Mouse (Mus musculus) Patski (cell line): ENCODE data around the gene 0610037L13Rik. TPM values are rescaled to one million over a fixed set of nuclear protein-coding genes. Genes with fewer than 3 reads are reported as not detected.

Experiments used
- ATAC-seq: fragments of 100-300 bp; one replicate; pipeline ENCODE4 v1.8.0; 2021
- CTCF ChIA-PET: fragments of 350-600 bp; sonication (Branson Sonifier 250); formaldehyde crosslinking; loops from one replicate; lab custom pipeline; 2022; ENCODE audit warnings: inconsistent platforms; lab: Charles Lee
- POLR2A ChIA-PET: fragments of 350-600 bp; sonication (Branson Sonifier 250); formaldehyde crosslinking; loops from one replicate; lab custom pipeline; 2022; ENCODE audit warnings: antibody characterized with exemption, inconsistent platforms; lab: Charles Lee
- DNase-seq: peaks from one replicate; pipeline ENCODE4 v3.0.0-alpha.2; 2011; ENCODE audit warnings: low read depth, low spot score
- H3K27me3 ChIP-seq: fragments of 371-371 bp; one replicate; pipeline ENCODE4 v1.5.1; 2021
- CTCF ChIP-seq: fragments of 100-300 bp; IDR thresholded peaks from one replicate; pipeline ENCODE4 v1.5.1; 2021
- in situ Hi-C: fragments of 300-500 bp; cut with MboI; formaldehyde crosslinking; loops from 3 replicates; pipeline ENCODE4 v1.11.1; 2018; ENCODE audit warnings: low pct_unique_long_range_greater_than_20kb, mixed read lengths
- polyA plus RNA-seq: library from polyadenylated mRNA; unstranded; gene quantifications from one replicate; pipeline ENCODE4 v1.2.3, GENCODE M21; 2021

Gene 0610037L13Rik
- polyA plus RNA-seq, 1 experiment from 2014 or later, result 33.1 TPM

- POLR2A ChIA-PET, result no interaction called here
- DNase-seq (no peak), ATAC-seq (no peak)
- CTCF ChIA-PET, result no interaction called here
- no peaks in the 10 kb centered on the region for H3K27me3 ChIP-seq
- no peak for TF ChIP-seq CTCF
- in situ Hi-C loops, result no loop called here
Observed at GRCm38 (mm10) chr4:107910020-107910419, 20.4 kb downstream of the 0610037L13Rik start.

GRCm38 (mm10) chr4:107920336-107920735 lies 30.7 kb downstream of the 0610037L13Rik start:
- DNase-seq (no peak), ATAC-seq (no peak)
- ChIA-PET POLR2A (interaction anchor here (0.6 kb wide), 1 partner anchor 331 kb away, joined by 5 read pairs; no protein-coding TSS in a partner anchor), CTCF (no interaction called here)
- TF ChIP-seq CTCF, result no peak
- in situ Hi-C loops, result no loop called here
- H3K27me3 ChIP-seq, result no peaks in the 10 kb centered on the region

GRCm38 (mm10) chr4:107921152-107921695 lies 31.6 kb downstream of the 0610037L13Rik start:
- no peak for DNase-seq
- POLR2A ChIA-PET, result no interaction called here
- CTCF ChIA-PET, result no interaction called here
- no peak for ATAC-seq
- TF ChIP-seq CTCF, result no peak
- no peaks in the 10 kb centered on the region for H3K27me3 ChIP-seq
- in situ Hi-C loops, result no loop called here

DNA sequence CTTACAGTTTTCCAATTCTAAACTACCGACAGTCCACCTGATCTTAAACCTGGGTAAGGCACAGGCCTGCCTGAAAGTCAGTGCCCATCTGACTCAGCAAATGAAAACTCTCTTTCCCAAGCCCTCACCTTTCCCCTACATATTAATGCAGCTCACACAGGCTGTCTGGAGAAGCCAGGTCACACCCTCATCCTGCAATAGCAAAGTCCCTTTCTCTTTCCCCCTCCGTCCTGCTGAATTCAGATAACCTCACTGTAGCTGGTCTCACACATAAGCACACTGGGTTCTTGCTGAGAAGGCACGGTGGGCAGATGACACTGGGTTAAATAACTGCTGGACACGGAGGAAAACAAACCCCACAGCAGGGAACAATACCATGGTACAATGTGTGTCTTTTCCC lies 32.3 kb downstream of the 0610037L13Rik start:
- H3K27me3 ChIP-seq, result no peaks in the 10 kb centered on the region
- ChIA-PET CTCF (no interaction called here), POLR2A (interaction anchor here (1.1 kb wide), 1 partner anchor 11 kb away, joined by 3 read pairs; no protein-coding TSS in a partner anchor)
- DNase-seq (no peak), ATAC-seq (no peak)
- no peak for TF ChIP-seq CTCF
- in situ Hi-C loops, result no loop called here

DNA sequence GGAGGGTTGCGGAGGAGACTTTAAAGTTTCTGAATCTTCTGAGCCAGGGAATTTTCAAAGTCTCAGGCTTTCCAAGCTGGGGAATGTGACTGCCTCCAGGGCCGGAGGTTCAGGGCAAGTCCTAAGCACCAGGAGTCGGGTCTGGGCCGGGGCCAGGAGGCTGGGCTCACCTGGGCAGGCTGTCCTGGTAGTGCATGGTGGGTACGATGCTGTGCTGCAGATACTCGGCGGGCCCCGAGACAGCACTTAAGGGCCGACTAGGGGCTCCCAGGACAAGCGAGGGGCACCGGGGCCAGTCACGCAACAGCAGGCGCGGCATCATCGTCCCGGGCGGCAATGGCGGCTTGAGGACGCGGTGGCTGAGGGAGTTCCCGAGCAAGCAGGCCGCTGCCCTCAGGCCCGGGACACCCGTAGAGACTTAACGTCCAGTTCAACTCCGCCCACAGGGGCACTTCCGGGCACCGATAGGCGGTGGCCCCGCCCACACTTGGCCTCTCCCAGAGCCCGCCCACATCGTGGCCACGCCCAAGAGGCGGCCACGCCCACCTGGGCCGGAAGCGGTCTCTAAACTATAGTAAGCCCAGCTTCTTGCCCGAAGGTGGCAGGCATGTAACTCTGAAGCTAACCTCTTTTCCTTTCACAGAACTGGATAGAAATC lies 33.7 kb downstream of the 0610037L13Rik start, which contains the start of gene Cpt2:
TSS of gene Cpt2 (minus strand) at position 466 of the 658 bp plus-strand sequence.
- POLR2A ChIA-PET, result interaction anchor here (0.6 to 0.9 kb wide), 2 partner anchors 110 to 404 kb away, joined by 3 to 5 read pairs; no protein-coding TSS in a partner anchor
- in situ Hi-C loops, result no loop called here
- peak; percentile 86 for ATAC-seq

GRCm38 (mm10) chr4:107923803-107924194 lies 34.2 kb downstream of the 0610037L13Rik start:
- no peak for TF ChIP-seq CTCF
- DNase-seq (no peak), ATAC-seq (no peak)
- CTCF ChIA-PET, result no interaction called here
- in situ Hi-C loops, result no loop called here
- no peaks in the 10 kb centered on the region for H3K27me3 ChIP-seq
- POLR2A ChIA-PET, result interaction anchor here (0.6 kb wide), 1 partner anchor 403 kb away, joined by 5 read pairs; no protein-coding TSS in a partner anchor

More for the DNA sequence above, 33.7 kb downstream of the 0610037L13Rik start, which contains the start of gene Cpt2:
- peak; percentile 83 for DNase-seq
- TF ChIP-seq CTCF, result peak; percentile 35
- CTCF ChIA-PET, result no interaction called here
- H3K27me3 ChIP-seq, result no peaks in the 10 kb centered on the region

GRCm38 (mm10) chr4:107928269-107928668 lies 38.7 kb downstream of the 0610037L13Rik start:
- POLR2A ChIA-PET, result no interaction called here
- DNase-seq (no peak), ATAC-seq (no peak)
- CTCF ChIA-PET, result no interaction called here
- H3K27me3 ChIP-seq, result no peaks in the 10 kb centered on the region
- no peak for TF ChIP-seq CTCF
- in situ Hi-C loops, result no loop called here

GRCm38 (mm10) chr4:107928726-107929125 lies 39.1 kb downstream of the 0610037L13Rik start:
- H3K27me3 ChIP-seq, result no peaks in the 10 kb centered on the region
- ATAC-seq (no peak), DNase-seq (no peak)
- ChIA-PET POLR2A (no interaction called here), CTCF (no interaction called here)
- TF ChIP-seq CTCF, result no peak
- in situ Hi-C loops, result no loop called here

GRCm38 (mm10) chr4:107931453-107931852 lies 41.8 kb downstream of the 0610037L13Rik start:
- in situ Hi-C loops, result no loop called here
- ChIA-PET POLR2A (no interaction called here), CTCF (interaction anchor here (1.6 kb wide), 1 partner anchor 395 kb away, joined by 5 read pairs; no protein-coding TSS in a partner anchor)
- peak; percentile 48 for TF ChIP-seq CTCF
- no peaks in the 10 kb centered on the region for H3K27me3 ChIP-seq
- ATAC-seq, result no peak
- DNase-seq, result no peak

GRCm38 (mm10) chr4:107933239-107933638 lies 43.6 kb downstream of the 0610037L13Rik start:
- no peak for ATAC-seq
- DNase-seq, result no peak
- in situ Hi-C loops, result no loop called here
- POLR2A ChIA-PET, result no interaction called here
- no peaks in the 10 kb centered on the region for H3K27me3 ChIP-seq
- CTCF ChIA-PET, result no interaction called here
- TF ChIP-seq CTCF, result no peak

DNA sequence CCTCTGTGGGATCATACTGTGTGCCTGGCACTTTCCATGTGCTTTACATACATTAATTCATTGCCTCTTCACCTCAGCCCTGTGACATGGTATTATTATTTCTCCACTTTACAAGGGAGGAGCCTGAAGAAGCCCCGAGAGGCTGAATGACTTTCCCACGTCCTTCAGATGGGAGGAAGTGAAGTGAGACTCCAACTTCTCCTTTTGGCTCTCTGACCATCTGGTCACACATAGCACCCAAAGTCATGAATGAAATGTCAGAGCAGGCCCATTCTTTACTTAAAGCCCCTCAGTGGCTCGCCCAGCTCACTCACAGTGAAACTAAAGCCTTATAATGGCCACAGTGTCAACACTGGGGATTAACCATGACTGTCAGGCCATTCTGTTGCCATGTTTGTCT lies 45.6 kb downstream of the 0610037L13Rik start:
- CTCF ChIA-PET, result no interaction called here

More for the DNA sequence above, 45.6 kb downstream of the 0610037L13Rik start:
- TF ChIP-seq CTCF, result no peak
- DNase-seq, result no peak
- in situ Hi-C loops, result no loop called here
- POLR2A ChIA-PET, result no interaction called here
- ATAC-seq, result no peak
- H3K27me3 ChIP-seq, result no peaks in the 10 kb centered on the region
